Mouse (Mus musculus) stomach, postnatal 0 days (tissue): ENCODE results near the gene Cd274.

Experiments used
- CTCF ChIP-seq: IDR thresholded peaks from 2 replicates; pipeline ENCODE4 v1.5.1; 2016; ENCODE audit warnings: antibody characterized with exemption, low read depth, mild to moderate bottlenecking, moderate library complexity
- EP300 ChIP-seq: optimal IDR thresholded peaks from 2 replicates; pipeline ENCODE3; 2016; ENCODE audit warnings: antibody characterized with exemption

- TF ChIP-seq CTCF (no peak), EP300 (no peak)
Observed at GRCm38 (mm10) chr19:29374947-29375346, 7.7 kb downstream of the Cd274 start.
